Mouse (Mus musculus) G1E (cell line): ENCODE results near the gene Trrap.

Source experiments
- CTCF ChIP-seq: IDR thresholded peaks from 2 replicates; pipeline ENCODE4 v1.5.1; 2012; ENCODE audit warnings: low read depth, low read length, inconsistent platforms, mixed read lengths
- GATA1 ChIP-seq: IDR thresholded peaks from 2 replicates; pipeline ENCODE4 v1.6.1; 2012; ENCODE audit warnings: borderline replicate concordance, low read length, inconsistent platforms, mixed read lengths
- GATA2 ChIP-seq: IDR thresholded peaks from 2 replicates; pipeline ENCODE4 v1.6.1; 2012; ENCODE audit warnings: low read depth, low read length, inconsistent platforms, borderline replicate concordance
- POLR2AphosphoS5 ChIP-seq: IDR thresholded peaks from 2 replicates; pipeline ENCODE4 v1.6.1; 2012; ENCODE audit warnings: low read depth, low read length, inconsistent platforms; ENCODE audit not compliant: insufficient replicate concordance
- TAL1 ChIP-seq: conservative IDR thresholded peaks from 2 replicates; pipeline ENCODE4 v1.6.1; 2012; ENCODE audit warnings: low read depth, low read length, inconsistent platforms, mixed read lengths

DNA sequence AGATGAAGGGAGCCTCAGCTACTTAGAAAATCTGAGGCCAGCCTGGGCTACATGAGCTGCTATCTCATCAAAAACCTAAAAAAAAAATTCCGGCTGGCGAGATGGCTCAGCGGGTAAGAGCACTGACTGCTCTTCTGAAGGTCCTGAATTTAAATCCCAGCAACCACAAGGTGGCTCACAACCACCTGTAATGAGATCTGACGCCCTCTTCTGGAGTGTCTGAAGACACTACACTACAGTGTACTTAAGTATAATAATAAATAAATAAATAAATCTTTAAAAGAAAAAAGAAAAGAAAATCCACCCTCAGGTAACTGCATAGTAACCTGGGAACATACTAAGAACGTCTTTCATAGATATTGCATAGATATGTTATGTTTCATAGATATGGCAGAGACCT lies 25.8 kb downstream of the Trrap start:
- TF ChIP-seq CTCF (no peak), TAL1 (no peak), GATA1 (no peak), POLR2AphosphoS5 (no peak), GATA2 (no peak)
